Mouse (Mus musculus) liver, adult 2 months (tissue): ENCODE measurements at regions not wholly inside any gene's neighbourhood (a gene's known extent, or its start where the extent isn't known, plus 50 kb on each side); places are given as distances from the start of the nearest gene placed in this dataset.
A peak's percentile ranks its signal among the peaks of the same experiment; 100 is the strongest.

Experiments used
- DNase-seq: peaks from one replicate; pipeline ENCODE4 v3.0.0-alpha.2; 2011; ENCODE audit warnings: low read depth, low spot score; ENCODE audit errors: extremely low read depth
- H3K27ac ChIP-seq: fragments of 200-500 bp; replicated peaks from 2 replicates; pipeline ENCODE4 v1.5.1; 2012; ENCODE audit warnings: low read depth, mild to moderate bottlenecking, control low read depth, inconsistent platforms, low read length; ENCODE audit not compliant: insufficient read depth
- H3K27me3 ChIP-seq: fragments of 200-500 bp; 2 replicates; pipeline ENCODE4 v1.6.1; 2012; ENCODE audit warnings: mild to moderate bottlenecking, moderate library complexity, low read length, inconsistent platforms; ENCODE audit not compliant: control insufficient read depth, insufficient read depth
- H3K36me3 ChIP-seq: fragments of 200-500 bp; 2 replicates; pipeline ENCODE4 v1.6.1; 2012; ENCODE audit warnings: low read length, inconsistent platforms; ENCODE audit not compliant: control insufficient read depth, insufficient read depth
- H3K4me1 ChIP-seq: fragments of 200-500 bp; 2 replicates; pipeline ENCODE4 v1.6.1; 2011; ENCODE audit warnings: low read length; ENCODE audit not compliant: control insufficient read depth, insufficient read depth
- H3K4me3 ChIP-seq: fragments of 200-500 bp; 2 replicates; pipeline ENCODE4 v1.5.1; 2011; ENCODE audit warnings: low read depth, mild to moderate bottlenecking, control low read depth, low read length, moderate library complexity; ENCODE audit not compliant: insufficient read depth
- H3K79me2 ChIP-seq: fragments of 200-500 bp; 2 replicates; pipeline ENCODE4 v1.6.1; 2012; ENCODE audit warnings: inconsistent platforms, mild to moderate bottlenecking, low read length, moderate library complexity; ENCODE audit not compliant: control insufficient read depth, insufficient read depth
- H3K9ac ChIP-seq: fragments of 200-500 bp; 2 replicates; pipeline ENCODE4 v1.6.1; 2012; ENCODE audit warnings: low read depth, mild to moderate bottlenecking, control low read depth, inconsistent platforms, low read length
- CTCF ChIP-seq: fragments of 200-500 bp; IDR thresholded peaks from 2 replicates; pipeline ENCODE4 v1.5.1; 2011; ENCODE audit warnings: low read depth, low read length, control low read depth
- POLR2A ChIP-seq: fragments of 200-500 bp; IDR thresholded peaks from 2 replicates; pipeline ENCODE4 v1.6.1; 2011; ENCODE audit warnings: low read length, control low read depth; ENCODE audit not compliant: insufficient read depth; ENCODE audit errors: extremely low read depth
- WGBS: fragments of 180-500 bp; shearing (Covaris S2); methylation state at CpG from one replicate; pipeline ENCODE4 v1.1.7; 2018; 5-methylcytosine and 5-hydroxymethylcytosine counted together

- TF ChIP-seq POLR2A (no peak), CTCF (no peak)
Measured at GRCm38 (mm10) chr9:25374161-25374560, 107.2 kb upstream of the Eepd1 start.

GRCm38 (mm10) chr9:25376209-25376608 lies 105.1 kb upstream of the Eepd1 start:
- no peaks in the 10 kb centered on the region for H3K27me3 ChIP-seq
- 6% methylated on average over 1 of the region's 1 CpGs for WGBS
- H3K9ac ChIP-seq: no peak overlapping the region
- DNase-seq: peak; percentile 93
- H3K27ac ChIP-seq: no peak overlapping the region
- no peaks in the 10 kb centered on the region for H3K79me2 ChIP-seq
- H3K4me1 ChIP-seq: no peaks in the 10 kb centered on the region; the same call in 1 of the 2 replicates
- no peaks in the 10 kb centered on the region for H3K36me3 ChIP-seq
- TF ChIP-seq POLR2A: no peak
- no peak overlapping the region for H3K4me3 ChIP-seq

More at GRCm38 (mm10) chr9:25374161-25374560, 107.2 kb upstream of the Eepd1 start:
- Histone ChIP-seq H3K4me3 (no peak overlapping the region), H3K27ac (no peak overlapping the region), H3K36me3 (no peaks in the 10 kb centered on the region), H3K4me1 (no peaks in the 10 kb centered on the region; the same call in 1 of the 2 replicates), H3K9ac (no peak overlapping the region), H3K27me3 (no peaks in the 10 kb centered on the region), H3K79me2 (no peaks in the 10 kb centered on the region)
- no peak for DNase-seq
- WGBS: 88% methylated on average over 3 of the region's 3 CpGs

GRCm38 (mm10) chr9:25377771-25378747 lies 103.3 kb upstream of the Eepd1 start:
- Histone ChIP-seq H3K4me1 (no peaks in the 10 kb centered on the region; the same call in 1 of the 2 replicates), H3K9ac (no peak overlapping the region), H3K27ac (no peak overlapping the region), H3K36me3 (no peaks in the 10 kb centered on the region), H3K4me3 (no peak overlapping the region), H3K27me3 (no peaks in the 10 kb centered on the region), H3K79me2 (no peaks in the 10 kb centered on the region)
- TF ChIP-seq CTCF: no peak
- TF ChIP-seq POLR2A: no peak
- DNase-seq: no peak
- WGBS: 60% methylated on average over 12 of the region's 12 CpGs

- no peaks in the 10 kb centered on the region for H3K36me3 ChIP-seq
- no peaks in the 10 kb centered on the region for H3K79me2 ChIP-seq
- H3K27me3 ChIP-seq: no peaks in the 10 kb centered on the region
- H3K27ac ChIP-seq: no peak overlapping the region
- no peak for TF ChIP-seq POLR2A
- TF ChIP-seq CTCF: no peak
- no peak overlapping the region for H3K9ac ChIP-seq
- DNase-seq: no peak
- no peak overlapping the region for H3K4me3 ChIP-seq
- no peaks in the 10 kb centered on the region for H3K4me1 ChIP-seq
Measured at GRCm38 (mm10) chr9:25385333-25385732, 96.0 kb upstream of the Eepd1 start.

DNA sequence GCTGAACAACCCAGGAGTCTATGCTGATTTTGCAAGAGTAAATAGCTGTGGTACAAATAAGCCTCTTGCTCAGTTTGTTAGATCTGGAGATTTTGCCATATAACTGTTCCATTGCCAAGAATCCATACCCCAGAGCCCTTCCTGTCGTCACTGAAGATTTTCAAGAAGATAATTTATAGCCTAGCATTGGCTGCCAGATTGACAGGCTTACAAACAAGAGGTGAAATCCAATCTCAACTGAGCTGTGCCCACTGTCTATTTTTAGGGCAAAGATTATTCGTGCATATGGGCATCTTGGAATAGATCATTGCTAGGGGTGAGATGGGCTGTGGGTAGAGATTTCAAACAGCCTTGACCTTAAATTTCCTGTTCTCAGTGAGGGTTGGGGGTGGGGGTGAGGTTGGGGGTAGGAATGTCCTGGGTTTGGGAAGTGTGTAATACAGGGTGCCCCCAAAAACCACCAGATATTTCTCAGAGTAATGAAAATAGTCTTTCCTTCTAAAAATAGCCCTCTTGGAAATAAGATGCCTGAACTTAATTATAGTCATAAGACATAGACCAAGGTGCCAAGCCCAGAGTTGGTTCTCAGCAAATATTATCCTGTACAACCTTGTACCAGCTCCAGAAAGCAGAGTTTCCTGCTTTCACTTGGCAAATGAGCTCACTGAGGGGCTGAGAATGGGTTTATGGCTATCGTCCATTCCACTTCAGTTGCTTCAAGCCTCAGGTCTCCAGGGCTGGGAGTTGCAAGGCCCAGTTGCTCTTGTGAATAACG lies 93.3 kb upstream of the Eepd1 start:
- no peaks in the 10 kb centered on the region for H3K4me1 ChIP-seq
- DNase-seq: no peak
- TF ChIP-seq POLR2A (no peak), CTCF (no peak)
- no peak overlapping the region for H3K4me3 ChIP-seq
- no peak overlapping the region for H3K27ac ChIP-seq
- H3K79me2 ChIP-seq: no peaks in the 10 kb centered on the region
- H3K9ac ChIP-seq: no peak overlapping the region
- H3K36me3 ChIP-seq: no peaks in the 10 kb centered on the region
- 73% methylated on average over 4 of the region's 4 CpGs for WGBS
- no peaks in the 10 kb centered on the region for H3K27me3 ChIP-seq

DNA sequence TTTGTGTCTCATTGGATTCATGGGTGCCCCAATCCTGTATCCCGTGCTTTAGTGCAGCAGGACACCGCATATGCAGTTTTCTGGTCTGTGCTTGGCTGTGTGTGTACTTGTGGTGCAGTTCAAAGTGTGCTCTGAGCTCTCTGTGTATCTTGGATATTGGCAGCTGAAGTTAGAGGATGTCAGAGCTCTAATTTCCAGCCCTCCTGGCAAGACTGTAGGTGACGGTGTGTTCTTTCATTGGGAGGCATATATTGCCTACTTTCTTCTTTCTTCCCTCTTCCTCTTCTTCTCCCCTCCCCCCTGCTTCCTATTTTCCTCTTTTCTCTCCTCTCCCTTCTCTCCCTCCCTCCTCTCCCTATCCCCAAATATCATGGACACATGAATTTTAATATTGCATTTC lies 92.0 kb upstream of the Eepd1 start:
- no peaks in the 10 kb centered on the region for H3K4me1 ChIP-seq
- no peak for DNase-seq
- no peak overlapping the region for H3K9ac ChIP-seq
- H3K79me2 ChIP-seq: no peaks in the 10 kb centered on the region
- H3K27ac ChIP-seq: no peak overlapping the region
- TF ChIP-seq POLR2A (no peak), CTCF (no peak)
- WGBS: 77% methylated on average over 3 of the region's 3 CpGs
- no peaks in the 10 kb centered on the region for H3K27me3 ChIP-seq
- no peaks in the 10 kb centered on the region for H3K36me3 ChIP-seq
- no peak overlapping the region for H3K4me3 ChIP-seq
